Mouse (Mus musculus) spleen, postnatal 14 days (tissue): ENCODE measurements around the gene Ugt1a6b.
"Not testable (repeated sequence)": the region's sequence is repeated elsewhere in the genome, so short reads cannot be mapped to it uniquely, and the experiment has no call there.

Experiments
- DNase-seq, 2 experiments: peaks; one replicate each; pipeline ENCODE4 v3.0.0; 2021 to 2022; ENCODE audit warnings: low spot score in 2 of 2

Ugt1a6b gene

DNA sequence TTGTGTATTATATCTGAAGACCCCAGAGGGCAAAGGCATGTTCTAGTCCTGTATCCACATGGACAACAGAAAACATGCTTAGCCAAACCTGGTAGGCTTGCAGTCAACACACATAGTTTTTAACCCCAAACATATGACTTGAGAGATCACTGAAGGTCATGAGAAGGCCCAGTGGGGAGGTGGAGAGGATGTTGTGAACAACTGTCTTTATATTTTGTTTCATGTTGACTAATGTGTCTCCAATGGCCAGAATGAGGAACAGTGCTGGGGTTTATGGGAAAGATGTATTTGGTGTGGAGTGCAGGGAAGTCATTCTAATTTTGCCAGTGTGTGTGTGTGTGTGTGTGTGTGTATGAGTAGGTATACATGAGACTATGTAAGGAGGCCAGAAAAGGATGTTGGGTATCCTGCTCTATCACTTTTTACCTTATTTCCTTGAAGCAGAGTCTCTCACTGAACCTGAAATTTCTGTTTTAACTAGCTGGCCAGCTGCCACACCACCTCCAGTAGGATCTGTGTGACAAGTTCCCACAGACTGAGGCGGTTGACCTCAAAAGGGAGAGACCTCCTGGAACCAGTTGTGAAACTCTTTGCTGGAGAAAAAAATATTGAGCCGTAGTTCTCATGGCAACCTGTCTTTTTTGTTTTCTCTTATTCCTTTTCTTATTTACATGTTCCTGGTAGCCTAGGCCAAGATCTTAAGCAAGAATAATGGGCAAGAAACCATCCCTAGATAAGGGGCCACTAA, 121.2 kb downstream of the Ugt1a6b start:
- DNase-seq = no peak

- DNase-seq = not testable (repeated sequence)
These were observed 122.2 kb downstream of the Ugt1a6b start for GRCm38 (mm10) chr1:88225301-88225700.

- DNase-seq = no peak
These were observed 122.7 kb downstream of the Ugt1a6b start for GRCm38 (mm10) chr1:88225741-88226140.

- DNase-seq = peak in 1 of 2 experiments; percentile 5
These were observed 123.8 kb downstream of the Ugt1a6b start, which contains the start of gene Mroh2a for GRCm38 (mm10) chr1:88226670-88227379. TSS of gene Mroh2a (plus strand) at chr1:88226986.

GRCm38 (mm10) chr1:88227482-88227881, 124.4 kb downstream of the Ugt1a6b start:
- no peak for DNase-seq

- DNase-seq = no peak
These were observed 125.1 kb downstream of the Ugt1a6b start for GRCm38 (mm10) chr1:88228121-88228520.

DNA sequence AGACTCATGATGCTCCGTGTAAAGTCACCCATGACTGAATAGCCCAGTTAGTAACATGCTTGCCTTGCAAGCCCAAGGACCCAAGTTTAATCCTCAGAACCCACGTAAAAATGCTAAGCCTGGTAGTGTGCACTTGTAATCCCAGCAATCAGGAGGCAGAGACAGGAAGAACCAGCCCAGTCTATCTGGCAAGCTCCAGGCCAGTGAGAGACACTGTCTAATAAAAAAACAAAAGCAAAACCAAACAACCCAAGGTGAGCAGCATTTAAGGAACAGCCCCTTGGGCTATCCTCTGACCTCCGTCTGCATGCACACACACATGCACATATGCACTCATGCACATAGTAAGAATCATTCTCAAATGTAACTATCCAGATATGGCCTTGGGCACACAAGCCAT, 126.5 kb downstream of the Ugt1a6b start:
- DNase-seq = no peak

- no peak for DNase-seq
These were observed 126.9 kb downstream of the Ugt1a6b start for GRCm38 (mm10) chr1:88229986-88230385.

DNA sequence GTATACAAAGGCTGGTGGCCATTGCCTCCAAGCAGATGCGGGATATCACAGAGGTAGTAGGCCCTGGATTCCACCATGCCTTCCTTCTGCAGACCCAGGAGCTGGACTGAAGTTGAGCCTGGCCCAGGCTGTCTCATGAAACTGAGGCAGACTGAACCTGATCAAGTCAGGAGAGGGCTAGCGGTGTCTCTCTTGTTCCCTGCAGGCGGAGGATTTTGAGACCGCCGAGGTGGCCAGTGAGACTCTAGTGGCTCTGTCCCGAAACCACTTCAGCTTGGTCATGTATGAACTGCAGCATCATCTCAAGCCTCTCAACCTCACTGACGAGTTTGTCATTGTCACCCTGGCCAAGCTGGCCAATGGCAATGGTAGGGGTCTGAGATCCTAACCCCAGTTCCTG, 127.4 kb downstream of the Ugt1a6b start:
- DNase-seq = no peak

- no peak for DNase-seq
These were observed 128.1 kb downstream of the Ugt1a6b start for GRCm38 (mm10) chr1:88230981-88231802.

DNA sequence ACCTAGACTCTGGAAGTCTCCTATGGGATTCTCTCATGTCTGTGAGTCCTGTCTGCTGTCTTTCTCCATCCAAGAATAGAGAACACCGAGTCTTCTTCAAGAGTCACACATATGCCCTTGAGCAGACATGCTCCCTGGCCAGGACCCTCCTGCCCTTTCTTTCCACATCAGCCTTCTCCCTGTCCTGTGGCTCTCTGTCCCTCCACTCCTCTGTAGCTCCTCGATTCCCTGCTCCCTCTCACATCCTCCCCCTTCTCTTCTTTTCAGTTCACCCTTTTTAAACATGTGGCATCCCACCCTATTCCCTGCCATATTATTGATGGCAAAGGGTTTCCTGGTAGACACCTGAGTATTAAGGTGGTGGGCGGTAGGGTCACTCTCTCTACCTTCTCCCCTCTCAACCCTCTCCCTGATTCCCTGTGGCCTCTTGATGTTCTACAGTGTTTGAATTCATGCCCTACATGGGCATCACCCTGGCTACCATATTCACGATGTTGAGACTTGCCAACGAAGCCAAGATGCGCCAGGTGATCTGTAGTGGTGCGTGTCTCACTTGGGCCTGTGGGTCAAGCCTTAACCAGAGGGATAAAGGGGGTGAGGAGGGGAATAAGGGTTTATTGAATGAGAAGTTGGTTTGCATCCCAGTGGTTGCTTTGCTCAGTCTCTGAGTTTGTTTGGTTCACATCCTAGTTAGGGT, 128.9 kb downstream of the Ugt1a6b start:
- no peak for DNase-seq

GRCm38 (mm10) chr1:88232664-88233380, 129.8 kb downstream of the Ugt1a6b start:
- no peak for DNase-seq

- no peak for DNase-seq
These were observed 130.6 kb downstream of the Ugt1a6b start for GRCm38 (mm10) chr1:88233421-88234247.

GRCm38 (mm10) chr1:88234248-88234610, 131.2 kb downstream of the Ugt1a6b start:
- DNase-seq = no peak

GRCm38 (mm10) chr1:88234646-88235045, 131.6 kb downstream of the Ugt1a6b start:
- DNase-seq = peak in 1 of 2 experiments; percentile 17

GRCm38 (mm10) chr1:88235046-88235893, 132.2 kb downstream of the Ugt1a6b start:
- peak in 1 of 2 experiments; percentile 27 for DNase-seq

- peak in 1 of 2 experiments; percentile 8 for DNase-seq
These were observed 132.9 kb downstream of the Ugt1a6b start for GRCm38 (mm10) chr1:88235894-88236415.

GRCm38 (mm10) chr1:88237311-88237710, 134.3 kb downstream of the Ugt1a6b start:
- DNase-seq = peak in 1 of 2 experiments; percentile 25

DNA sequence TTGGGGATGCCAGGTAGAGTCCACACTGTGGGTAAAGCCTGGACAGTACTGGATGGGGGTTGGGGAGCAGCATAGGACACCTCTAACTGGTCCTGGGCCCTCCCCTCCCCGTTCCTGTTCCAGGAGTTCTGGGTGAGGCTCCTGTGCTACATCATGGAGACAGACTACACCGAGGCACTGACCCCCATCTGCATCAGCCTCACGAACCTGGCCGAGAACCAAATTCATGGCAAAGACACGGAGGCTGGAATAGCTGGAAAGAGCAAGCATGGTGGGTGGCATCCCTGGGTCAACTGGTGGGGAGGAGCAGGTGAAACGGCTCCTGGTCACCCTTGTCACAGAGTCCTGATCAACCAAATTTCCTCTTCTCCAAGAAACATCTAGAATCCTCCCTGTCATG, 135.7 kb downstream of the Ugt1a6b start:
- DNase-seq = peak in 1 of 2 experiments; percentile 34
